Mouse (Mus musculus): ENCODE measurements around the gene Svbp.

DNA sequence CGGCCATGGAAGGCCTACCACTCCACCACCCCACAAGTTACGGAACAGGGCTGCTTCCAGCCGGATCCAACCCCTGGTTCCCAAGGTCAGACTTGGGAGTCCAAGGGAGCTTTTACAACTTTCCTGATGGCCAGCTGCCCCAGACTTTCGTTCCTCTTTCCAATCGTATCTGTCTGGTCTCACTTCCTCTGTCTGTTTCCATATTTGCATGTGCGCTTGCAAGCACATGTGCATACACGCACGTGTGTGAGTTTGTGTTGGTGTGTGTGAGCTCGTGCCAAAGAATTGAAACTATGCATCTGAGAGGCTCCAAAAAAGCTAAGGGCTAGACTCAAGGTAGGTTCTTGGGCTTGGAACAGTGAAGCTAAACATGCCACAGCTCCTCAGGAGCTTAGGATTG is 13.7 kb upstream of the Svbp start:
- TF ChIP-seq CTCF (IDR thresholded peaks at IDR 0.05; ENCODE audit: insufficient read depth, low read length) (no peak), POLR2A (IDR thresholded peaks at IDR 0.05; ENCODE audit: borderline replicate concordance, extremely low read depth, low read depth, low read length) (no peak)
